Mouse (Mus musculus) 416B (cell line): ENCODE measurements at regions not wholly inside any gene's neighbourhood (a gene's known extent, or its start where the extent isn't known, plus 50 kb on each side); places are given as distances from the start of the nearest gene placed in this dataset.

ENCODE experiments used
- DNase-seq: peaks from one replicate; pipeline ENCODE4 v3.0.0; 2011; ENCODE audit warnings: low read depth

- DNase-seq: no peak
Measured at GRCm38 (mm10) chr15:50942429-50942828, 2942.3 kb upstream of the Gm7489 start.

- no peak for DNase-seq
Measured at GRCm38 (mm10) chr15:50944976-50945375, 2939.7 kb upstream of the Gm7489 start.

- DNase-seq: no peak
Measured at GRCm38 (mm10) chr15:50959109-50959508, 2925.6 kb upstream of the Gm7489 start.

GRCm38 (mm10) chr15:50963606-50964005 lies 2921.1 kb upstream of the Gm7489 start:
- no peak for DNase-seq

- DNase-seq: no peak
Measured at GRCm38 (mm10) chr15:50964236-50964635, 2920.5 kb upstream of the Gm7489 start.

GRCm38 (mm10) chr15:50967176-50967575 lies 2917.5 kb upstream of the Gm7489 start:
- no peak for DNase-seq

GRCm38 (mm10) chr15:50970637-50971036 lies 2914.1 kb upstream of the Gm7489 start:
- DNase-seq: no peak

GRCm38 (mm10) chr15:50972593-50972992 lies 2912.1 kb upstream of the Gm7489 start:
- no peak for DNase-seq

GRCm38 (mm10) chr15:50974002-50974754 lies 2910.5 kb upstream of the Gm7489 start:
- no peak for DNase-seq

- DNase-seq: peak; percentile 20
Measured at GRCm38 (mm10) chr15:50989457-50989856, 2895.2 kb upstream of the Gm7489 start.

- no peak for DNase-seq
Measured at GRCm38 (mm10) chr15:50991667-50992066, 2893.0 kb upstream of the Gm7489 start.

- DNase-seq: no peak
Measured at GRCm38 (mm10) chr15:50992246-50992645, 2892.5 kb upstream of the Gm7489 start.

- no peak for DNase-seq
Measured at GRCm38 (mm10) chr15:50993121-50993520, 2891.6 kb upstream of the Gm7489 start.

GRCm38 (mm10) chr15:50995688-50996087 lies 2889.0 kb upstream of the Gm7489 start:
- no peak for DNase-seq

GRCm38 (mm10) chr15:50996296-50996695 lies 2888.4 kb upstream of the Gm7489 start:
- no peak for DNase-seq

GRCm38 (mm10) chr15:50997209-50997763 lies 2887.4 kb upstream of the Gm7489 start:
- DNase-seq: peak; percentile 9

GRCm38 (mm10) chr15:51038968-51039367 lies 2845.7 kb upstream of the Gm7489 start:
- DNase-seq: no peak

GRCm38 (mm10) chr15:51070538-51070937 lies 2814.2 kb upstream of the Gm7489 start:
- no peak for DNase-seq

GRCm38 (mm10) chr15:51071132-51071656 lies 2813.5 kb upstream of the Gm7489 start:
- DNase-seq: no peak

- DNase-seq: peak; percentile 16
Measured at GRCm38 (mm10) chr15:51073678-51074077, 2811.0 kb upstream of the Gm7489 start.

- DNase-seq: peak; percentile 41
Measured at GRCm38 (mm10) chr15:51074196-51074595, 2810.5 kb upstream of the Gm7489 start.

GRCm38 (mm10) chr15:51083677-51084322 lies 2800.9 kb upstream of the Gm7489 start:
- DNase-seq: no peak

- no peak for DNase-seq
Measured at GRCm38 (mm10) chr15:51092936-51093335, 2791.8 kb upstream of the Gm7489 start.
